In the genomic region with DNA sequence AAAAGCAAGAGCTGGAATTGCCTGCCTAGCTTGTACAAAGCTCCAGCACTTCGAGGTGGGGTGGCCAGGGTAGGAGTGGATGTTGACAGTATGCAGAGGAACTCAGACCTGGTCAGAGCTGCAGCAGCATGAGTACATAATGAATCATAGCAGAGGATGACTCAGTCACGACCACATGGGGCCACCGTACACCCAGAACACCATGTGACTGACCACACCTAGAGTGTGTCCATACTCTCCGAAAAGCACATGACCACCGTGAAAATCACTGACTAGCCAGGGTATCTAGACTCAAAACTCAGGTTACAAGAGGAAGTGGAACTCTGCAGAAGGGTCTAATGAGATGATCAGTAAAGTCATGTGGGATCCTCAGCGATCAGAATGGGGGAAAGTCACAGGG, we compare ENCODE assay signal across 13 mouse cellular contexts. TPM values are rescaled to one million over a fixed set of nuclear protein-coding genes. Genes with fewer than 3 reads are reported as not detected.
DNase-seq lines count a peak whose midpoint lies in the region; ATAC-seq and TF ChIP-seq lines count a peak whose summit lies in the region.
"Had no signal": no experiment of that assay in that cellular context is flagged by ENCODE, and none has a peak within 500 bp of the region (broad histone marks: within the 10 kb centered on the region; RNA-seq: fewer than 3 reads in every experiment).

No protein-coding gene starts in this region.

- peaks cover 34% of the 10 kb centered on the region for H3K4me1 ChIP-seq in liver, embryonic 12.5 days
- H3K4me1 ChIP-seq in liver, embryonic 11.5 days (replicated peaks; ENCODE audit: control insufficient read depth, insufficient read depth, low read length) = peaks cover 26% of the 10 kb centered on the region
- H3K4me1 ChIP-seq in embryonic fibroblast, embryonic 13.5 days (ENCODE audit: control insufficient read depth, insufficient read depth, low read length) = peaks cover 20% of the 10 kb centered on the region
- peaks cover 8% of the 10 kb centered on the region; the same call in 1 of the 2 replicates for H3K4me1 ChIP-seq in hindbrain, embryonic 14.5 days (replicated peaks; ENCODE audit: control insufficient read depth, insufficient read depth, low read length)

- peaks cover 65% of the 10 kb centered on the region for H3K36me3 ChIP-seq in liver, embryonic 12.5 days
- peaks cover 42% of the 10 kb centered on the region for H3K36me3 ChIP-seq in liver, embryonic 11.5 days (ENCODE audit: control insufficient read depth, insufficient read depth, low read length)
- H3K36me3 ChIP-seq in splenic B cell, adult 2 months (ENCODE audit: control insufficient read depth, insufficient read depth, low read length, poor library complexity, severe bottlenecking) = peaks cover 7% of the 10 kb centered on the region
- H3K36me3 ChIP-seq in hindbrain, embryonic 14.5 days (replicated peaks; ENCODE audit: control insufficient read depth, insufficient read depth) = peaks cover 34% of the 10 kb centered on the region

- H3K4me3 ChIP-seq in liver, embryonic 12.5 days = no peak overlapping the region
- H3K4me3 ChIP-seq in liver, embryonic 11.5 days (ENCODE audit: low read depth, low read length) = no peak overlapping the region
- H3K4me3 ChIP-seq in embryonic fibroblast, embryonic 13.5 days (ENCODE audit: insufficient read depth, low read length) = no peak overlapping the region
- no peak overlapping the region for H3K4me3 ChIP-seq in hindbrain, embryonic 14.5 days (replicated peaks; ENCODE audit: low read length)
- H3K4me3 ChIP-seq: hindbrain, embryonic 13.5 days had no signal

- no peak for ATAC-seq in liver, embryonic 12.5 days
- no peak for ATAC-seq in liver, embryonic 11.5 days (replicated peaks; ENCODE audit: low FRiP score)
- no peak for ATAC-seq in hindbrain, embryonic 14.5 days (ENCODE audit: low FRiP score)

- 0 out of 2 replicates have a peak overlapping the region, but pooled peaks have one; percentile 33 for H3K27ac ChIP-seq in liver, embryonic 12.5 days
- no peak overlapping the region for H3K27ac ChIP-seq in liver, embryonic 11.5 days (ENCODE audit: low read depth, low read length)
- H3K27ac ChIP-seq in embryonic fibroblast, embryonic 13.5 days (ENCODE audit: insufficient read depth, low read length) = peak overlapping the region; percentile 49
- no peak overlapping the region for H3K27ac ChIP-seq in hindbrain, embryonic 14.5 days
- H3K27ac ChIP-seq: hindbrain, embryonic 13.5 days had no signal

- WGBS in liver, embryonic 12.5 days (ENCODE audit: insufficient replicate concordance) = 60% methylated on average over 6 of the region's 6 CpGs
- WGBS in liver, embryonic 11.5 days = 75% methylated on average over 6 of the region's 6 CpGs
- WGBS in hindbrain, embryonic 14.5 days = 96% methylated on average over 6 of the region's 6 CpGs

- TF ChIP-seq POLR2A in embryonic fibroblast, embryonic 13.5 days (IDR thresholded peaks at IDR 0.05; ENCODE audit: low read depth, low read length) = no peak

- 0 out of 2 replicates have a peak overlapping the region, but pooled peaks have one; percentile 20 for H3K9ac ChIP-seq in liver, embryonic 12.5 days
- no peak overlapping the region for H3K9ac ChIP-seq in liver, embryonic 11.5 days (ENCODE audit: low read depth, low read length)
- no peak overlapping the region for H3K9ac ChIP-seq in hindbrain, embryonic 14.5 days
- H3K9ac ChIP-seq: hindbrain, embryonic 13.5 days; lung, embryonic 14.5 days had no signal

- no peak overlapping the region for H3K4me2 ChIP-seq in liver, embryonic 12.5 days
- H3K4me2 ChIP-seq in liver, embryonic 11.5 days = no peak overlapping the region
- no peak overlapping the region for H3K4me2 ChIP-seq in hindbrain, embryonic 14.5 days (replicated peaks)
- H3K4me2 ChIP-seq: hindbrain, embryonic 13.5 days; lung, embryonic 14.5 days had no signal

- H3K27me3 ChIP-seq in liver, embryonic 12.5 days (replicated peaks) = no peaks in the 10 kb centered on the region
- no peaks in the 10 kb centered on the region for H3K27me3 ChIP-seq in liver, embryonic 11.5 days (replicated peaks; ENCODE audit: control insufficient read depth, insufficient read depth, low read length)
- H3K27me3 ChIP-seq in splenic B cell, adult 2 months (ENCODE audit: control insufficient read depth, insufficient read depth, low read length, poor library complexity, severe bottlenecking) = no peaks in the 10 kb centered on the region
- H3K27me3 ChIP-seq in hindbrain, embryonic 14.5 days (ENCODE audit: control insufficient read depth, insufficient read depth, low read length) = no peaks in the 10 kb centered on the region
- H3K27me3 ChIP-seq: hindbrain, embryonic 13.5 days had no signal

- no peak for DNase-seq in liver, embryonic 11.5 days (ENCODE audit: low spot score)
- peak; percentile 89 for DNase-seq in NIH3T3 (ENCODE audit: low read depth)
- DNase-seq in splenic B cell, adult 2 months (ENCODE audit: low read depth, low spot score) = peak; percentile 11
- no peak for DNase-seq in kidney, adult 9 months
- no peak for DNase-seq in hindbrain, embryonic 14.5 days (ENCODE audit: low spot score)
- DNase-seq in layer of hippocampus, adult 9-11 months = no peak
- DNase-seq: layer of hippocampus, postnatal 36 days; lung, embryonic 14.5 days; right cerebral cortex, postnatal 25 days; thymus, postnatal 25 days had no signal

- TF ChIP-seq CTCF in embryonic fibroblast, embryonic 13.5 days (IDR thresholded peaks at IDR 0.05; ENCODE audit: borderline replicate concordance, insufficient read depth, low read length) = no peak

- no peaks in the 10 kb centered on the region for H3K9me3 ChIP-seq in liver, embryonic 12.5 days (replicated peaks)
- H3K9me3 ChIP-seq in liver, embryonic 11.5 days (ENCODE audit: control insufficient read depth, low read length) = no peaks in the 10 kb centered on the region
- H3K9me3 ChIP-seq in hindbrain, embryonic 14.5 days (ENCODE audit: control insufficient read depth, low read length) = no peaks in the 10 kb centered on the region
- H3K9me3 ChIP-seq: hindbrain, embryonic 13.5 days had no signal

RNA-seq across cellular contexts. Expression of gene Rnh1, which starts 7.8 kb away (rescaled TPM):
- 55.0 and 65.0 TPM in 2 replicates for polyA plus RNA-seq in liver, embryonic 12.5 days (2016; fragmentation: Nextera tagmentation; extraction: Ambion mirVana)
- 91.2 and 93.7 TPM in 2 replicates for polyA plus RNA-seq in liver, embryonic 11.5 days (2014; fragmentation: Nextera tagmentation; extraction: Ambion mirVana)
- polyA plus RNA-seq in embryonic fibroblast, embryonic 13.5 days (2011; ENCODE audit: insufficient read length, low read depth, missing spikeins) = 108 and 119 TPM in 2 replicates
- 53.5 and 56.1 TPM in 2 replicates for polyA plus RNA-seq in hindbrain, embryonic 14.5 days (2014; fragmentation: Nextera tagmentation; extraction: Ambion mirVana)

RNA-seq across cellular contexts. Expression of gene Hras, which starts 29.0 kb away (rescaled TPM):
- polyA plus RNA-seq in liver, embryonic 12.5 days (2016; fragmentation: Nextera tagmentation; extraction: Ambion mirVana) = 124 and 125 TPM in 2 replicates
- polyA plus RNA-seq in liver, embryonic 11.5 days (2014; fragmentation: Nextera tagmentation; extraction: Ambion mirVana) = 112 and 118 TPM in 2 replicates
- polyA plus RNA-seq in embryonic fibroblast, embryonic 13.5 days (2011; ENCODE audit: insufficient read length, low read depth, missing spikeins) = 54.0 and 62.7 TPM in 2 replicates
- polyA plus RNA-seq in hindbrain, embryonic 14.5 days (2014; fragmentation: Nextera tagmentation; extraction: Ambion mirVana) = 168 and 187 TPM in 2 replicates

RNA-seq across cellular contexts. Expression of gene Lrrc56, which starts 29.1 kb away (rescaled TPM):
- polyA plus RNA-seq in liver, embryonic 12.5 days (2016; fragmentation: Nextera tagmentation; extraction: Ambion mirVana) = 16.4 and 17.9 TPM in 2 replicates
- polyA plus RNA-seq in liver, embryonic 11.5 days (2014; fragmentation: Nextera tagmentation; extraction: Ambion mirVana) = 20.8 and 20.9 TPM in 2 replicates
- 1.9 and 2.4 TPM in 2 replicates for polyA plus RNA-seq in embryonic fibroblast, embryonic 13.5 days (2011; ENCODE audit: insufficient read length, low read depth, missing spikeins)
- 6.6 and 7.6 TPM in 2 replicates for polyA plus RNA-seq in hindbrain, embryonic 14.5 days (2014; fragmentation: Nextera tagmentation; extraction: Ambion mirVana)

RNA-seq across cellular contexts. Expression of gene Ptdss2, which starts 42.7 kb away (rescaled TPM):
- polyA plus RNA-seq in liver, embryonic 12.5 days (2016; fragmentation: Nextera tagmentation; extraction: Ambion mirVana) = 159 and 164 TPM in 2 replicates
- polyA plus RNA-seq in liver, embryonic 11.5 days (2014; fragmentation: Nextera tagmentation; extraction: Ambion mirVana) = 134 and 147 TPM in 2 replicates
- polyA plus RNA-seq in embryonic fibroblast, embryonic 13.5 days (2011; ENCODE audit: insufficient read length, low read depth, missing spikeins) = 27.0 and 28.3 TPM in 2 replicates
- polyA plus RNA-seq in hindbrain, embryonic 14.5 days (2014; fragmentation: Nextera tagmentation; extraction: Ambion mirVana) = 86.1 and 92.0 TPM in 2 replicates

RNA-seq across cellular contexts. Expression of gene Ano9, which starts 47.2 kb away (rescaled TPM):
- 0.15 and 0.19 TPM in 2 replicates for polyA plus RNA-seq in liver, embryonic 12.5 days (2016; fragmentation: Nextera tagmentation; extraction: Ambion mirVana)
- polyA plus RNA-seq in liver, embryonic 11.5 days (2014; fragmentation: Nextera tagmentation; extraction: Ambion mirVana) = 0.09 and 0.41 TPM in 2 replicates
- polyA plus RNA-seq in embryonic fibroblast, embryonic 13.5 days (2011; ENCODE audit: insufficient read length, low read depth, missing spikeins) = not detected in 2 replicates
- polyA plus RNA-seq in hindbrain, embryonic 14.5 days (2014; fragmentation: Nextera tagmentation; extraction: Ambion mirVana) = 0.27 and 0.32 TPM in 2 replicates

Comparison
In these comparisons a context has a peak if more than half of its experiments do, and no peak if none do; other contexts are left out.
1. H3K27ac ChIP-seq: peak in liver, embryonic 12.5 days (single experiment) and embryonic fibroblast, embryonic 13.5 days (single experiment); none in liver, embryonic 11.5 days (single experiment) and hindbrain, embryonic 14.5 days (single experiment).
2. DNase-seq: peak in NIH3T3 (single experiment) and splenic B cell, adult 2 months (single experiment); none in liver, embryonic 11.5 days (single experiment), kidney, adult 9 months (single experiment), hindbrain, embryonic 14.5 days (single experiment) and layer of hippocampus, adult 9-11 months (single experiment).